Mouse (Mus musculus) stomach, embryonic 16.5 days (tissue): ENCODE measurements at regions not wholly inside any gene's neighbourhood (a gene's known extent, or its start where the extent isn't known, plus 50 kb on each side); places are given as distances from the start of the nearest gene placed in this dataset.
A peak's percentile ranks its signal among the peaks of the same experiment; 100 is the strongest.

Experiments
- ATAC-seq: fragments of 200-750 bp; cut with Nextera tagmentation; 2 replicates; pipeline ENCODE4 v1.8.0; 2017; ENCODE audit warnings: moderate number of reproducible peaks, moderate TSS enrichment; ENCODE audit not compliant: insufficient read depth, low FRiP score
- H3K27ac ChIP-seq: fragments of 300-500 bp; sonication (generic); 2 replicates; pipeline ENCODE4 v1.5.1; 2014; ENCODE audit warnings: low read length
- H3K27me3 ChIP-seq: fragments of 300-500 bp; sonication (generic); 2 replicates; pipeline ENCODE4 v1.6.1; 2014; ENCODE audit warnings: low read length, control low read depth, mixed read lengths; ENCODE audit not compliant: control insufficient read depth, insufficient read depth
- H3K36me3 ChIP-seq: fragments of 300-500 bp; sonication (generic); 2 replicates; pipeline ENCODE4 v1.6.1; 2014; ENCODE audit warnings: low read length; ENCODE audit not compliant: control insufficient read depth, insufficient read depth
- H3K4me1 ChIP-seq: fragments of 300-500 bp; sonication (generic); 2 replicates; pipeline ENCODE4 v1.6.1; 2014; ENCODE audit warnings: low read length, control low read depth, mixed read lengths; ENCODE audit not compliant: control insufficient read depth, insufficient read depth
- H3K4me2 ChIP-seq: fragments of 300-500 bp; sonication (generic); 2 replicates; pipeline ENCODE4 v1.6.1; 2014; ENCODE audit warnings: low read depth, low read length, mixed read lengths
- H3K4me3 ChIP-seq: fragments of 300-500 bp; sonication (generic); replicated peaks from 2 replicates; pipeline ENCODE4 v1.5.1; 2014; ENCODE audit warnings: mild to moderate bottlenecking, low read length
- H3K9ac ChIP-seq: fragments of 300-500 bp; sonication (generic); 2 replicates; pipeline ENCODE4 v1.6.1; 2014; ENCODE audit warnings: low read length
- H3K9me3 ChIP-seq: fragments of 300-500 bp; sonication (generic); replicated peaks from 2 replicates; pipeline ENCODE4 v1.6.1; 2016; ENCODE audit warnings: low read length, control low read depth; ENCODE audit not compliant: control insufficient read depth
- WGBS: fragments of 180-500 bp; shearing (Covaris S2); extraction: QIAGEN DNeasy Blood & Tissue Kit; methylation state at CpG from one replicate; pipeline ENCODE4 v1.1.7; 2014; 5-methylcytosine and 5-hydroxymethylcytosine counted together

DNA sequence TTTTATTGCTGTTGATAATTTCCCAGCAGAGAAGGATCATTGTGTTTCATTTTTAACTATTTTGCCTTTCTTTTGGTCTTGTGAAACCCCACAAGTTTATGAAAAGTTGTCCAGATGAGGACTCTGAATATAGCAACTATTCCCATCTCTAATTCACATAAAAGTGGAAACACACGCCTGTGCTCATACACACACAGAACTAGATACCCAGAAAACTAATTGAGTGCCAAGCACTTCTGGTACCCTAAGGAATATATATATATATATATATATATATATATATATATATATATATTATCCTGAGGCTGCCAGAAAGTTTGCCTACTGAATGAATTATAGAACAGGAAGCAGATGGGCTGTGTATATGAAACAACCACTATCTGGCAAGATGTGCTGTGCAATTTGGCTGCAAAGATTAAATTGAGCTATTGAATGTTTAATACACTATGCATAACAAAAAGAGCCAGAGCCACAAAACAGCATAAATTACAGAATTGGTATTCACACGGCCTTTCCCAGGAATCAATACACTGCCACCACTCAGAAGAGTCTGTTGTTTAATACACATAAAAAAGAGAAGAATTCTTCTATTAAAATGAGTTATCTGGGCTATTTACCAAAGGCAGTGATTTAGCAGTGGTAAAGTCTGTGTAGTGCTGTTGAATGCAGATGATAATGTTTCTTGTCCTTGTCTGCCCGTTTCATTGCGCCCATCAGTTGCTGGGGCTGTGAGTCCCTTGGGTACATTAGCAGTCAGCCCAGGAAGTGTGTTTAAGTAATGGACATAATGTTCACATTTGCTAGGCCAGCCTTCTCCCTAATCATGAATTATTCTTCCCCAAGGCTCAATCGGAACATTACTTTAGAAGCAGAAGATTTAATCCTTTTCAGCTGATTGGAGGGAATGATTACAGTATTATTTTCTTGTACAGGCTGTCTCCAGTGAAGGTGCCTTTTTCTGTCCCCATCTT is 82.3 kb upstream of the Gm11232 start:
- H3K9ac ChIP-seq = no peak overlapping the region
- ATAC-seq = no peak
- H3K4me3 ChIP-seq = no peak overlapping the region
- H3K4me2 ChIP-seq = no peak overlapping the region
- H3K27ac ChIP-seq = no peak overlapping the region; the same call in 1 of the 2 replicates
- H3K27me3 ChIP-seq = no peaks in the 10 kb centered on the region
- 55% methylated on average over 5 of the region's 5 CpGs for WGBS
- H3K9me3 ChIP-seq = no peaks in the 10 kb centered on the region
- H3K36me3 ChIP-seq = no peaks in the 10 kb centered on the region
- 0 out of 2 replicates have a peak, but pooled peaks cover 3% of the 10 kb centered on the region for H3K4me1 ChIP-seq

DNA sequence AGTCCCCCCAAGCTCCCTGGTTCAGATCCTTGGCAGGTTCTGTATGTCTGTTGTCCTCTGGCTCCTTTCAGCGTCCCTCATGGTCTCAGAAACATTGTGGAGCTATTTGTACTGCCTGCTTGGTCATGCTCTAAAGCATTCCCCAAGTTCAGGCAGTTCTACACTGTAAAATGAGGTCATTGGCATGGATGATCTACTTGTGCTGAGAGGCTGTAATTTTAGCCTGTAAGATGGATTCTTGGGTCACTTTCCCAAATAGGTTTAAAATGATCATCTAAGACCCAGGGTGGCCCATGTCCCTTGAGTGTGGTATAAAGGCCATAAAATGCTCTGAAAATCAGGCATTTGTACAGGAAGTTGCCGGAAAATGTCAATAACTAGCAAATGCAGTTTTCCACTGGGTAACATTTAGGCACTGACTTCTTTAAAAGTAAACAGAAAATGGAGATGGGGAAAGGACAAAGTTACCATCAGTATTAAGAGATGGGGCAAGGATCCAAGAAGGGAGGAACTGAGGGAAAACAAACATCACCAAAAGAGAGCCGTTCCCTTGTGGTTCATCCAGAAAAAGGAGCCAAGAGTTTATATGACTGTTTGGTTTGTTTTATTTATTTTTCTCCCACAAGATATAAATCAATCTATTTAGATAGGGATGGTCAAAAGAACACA is 81.5 kb upstream of the Gm11232 start:
- ATAC-seq = peak; percentile 56; the same call in 1 of the 2 replicates
- H3K9ac ChIP-seq = no peak overlapping the region
- no peak overlapping the region for H3K4me3 ChIP-seq
- H3K9me3 ChIP-seq = no peaks in the 10 kb centered on the region
- 0 out of 2 replicates have a peak, but pooled peaks cover 3% of the 10 kb centered on the region for H3K4me1 ChIP-seq
- H3K27me3 ChIP-seq = no peaks in the 10 kb centered on the region
- H3K4me2 ChIP-seq = no peak overlapping the region
- H3K27ac ChIP-seq = no peak overlapping the region; the same call in 1 of the 2 replicates
- 46% methylated on average over 3 of the region's 3 CpGs for WGBS
- H3K36me3 ChIP-seq = no peaks in the 10 kb centered on the region

DNA sequence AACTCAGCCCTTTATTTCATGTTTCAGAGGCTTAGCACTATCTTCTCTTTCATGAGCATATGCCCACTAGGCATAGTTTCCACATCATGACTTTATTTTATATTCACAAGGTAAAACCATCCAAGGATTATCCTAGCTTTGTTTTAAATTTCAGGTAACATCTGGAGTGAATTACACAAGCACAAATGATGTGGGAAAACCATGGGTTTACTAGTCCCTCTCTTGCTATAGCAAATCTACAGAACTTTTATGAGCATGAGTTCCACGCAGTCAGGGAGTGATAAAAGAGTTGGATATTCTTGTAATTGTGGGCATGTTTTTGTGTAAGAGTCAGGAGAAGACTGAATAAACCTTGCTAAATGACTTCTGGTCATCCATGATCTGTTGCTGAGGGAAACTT is 78.0 kb upstream of the Gm11232 start:
- Histone ChIP-seq H3K4me2 (no peak overlapping the region), H3K9ac (no peak overlapping the region), H3K4me1 (0 out of 2 replicates have a peak, but pooled peaks cover 2% of the 10 kb centered on the region), H3K4me3 (no peak overlapping the region), H3K27ac (no peak overlapping the region), H3K9me3 (no peaks in the 10 kb centered on the region), H3K36me3 (no peaks in the 10 kb centered on the region), H3K27me3 (no peaks in the 10 kb centered on the region)
- ATAC-seq = no peak
- WGBS = 83% methylated on average over 1 of the region's 1 CpGs

DNA sequence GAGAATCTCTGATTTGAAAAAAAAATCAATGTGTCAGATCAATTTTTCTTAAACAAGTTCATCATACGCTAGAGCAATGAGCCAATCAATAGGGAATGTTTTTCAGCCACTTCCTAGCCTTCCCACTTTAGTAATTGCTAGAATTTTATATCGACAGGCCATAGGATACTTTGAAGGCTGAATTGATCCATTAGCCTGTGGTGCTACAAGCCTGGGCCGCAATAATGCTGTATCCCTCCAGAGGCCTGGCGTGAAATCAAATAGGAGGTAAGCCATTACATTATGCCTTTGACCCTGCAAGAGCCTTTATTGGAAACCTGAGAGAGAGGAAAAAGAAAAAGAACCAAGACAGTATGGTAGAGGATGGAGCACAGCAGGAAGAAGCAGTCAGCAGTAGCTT is 53.7 kb upstream of the Gm11232 start:
- 86% methylated on average over 4 of the region's 4 CpGs for WGBS
- Histone ChIP-seq H3K27me3 (no peaks in the 10 kb centered on the region), H3K4me2 (no peak overlapping the region), H3K4me3 (no peak overlapping the region), H3K9ac (no peak overlapping the region), H3K27ac (no peak overlapping the region), H3K9me3 (no peaks in the 10 kb centered on the region), H3K36me3 (no peaks in the 10 kb centered on the region), H3K4me1 (no peaks in the 10 kb centered on the region)
- ATAC-seq = no peak

DNA sequence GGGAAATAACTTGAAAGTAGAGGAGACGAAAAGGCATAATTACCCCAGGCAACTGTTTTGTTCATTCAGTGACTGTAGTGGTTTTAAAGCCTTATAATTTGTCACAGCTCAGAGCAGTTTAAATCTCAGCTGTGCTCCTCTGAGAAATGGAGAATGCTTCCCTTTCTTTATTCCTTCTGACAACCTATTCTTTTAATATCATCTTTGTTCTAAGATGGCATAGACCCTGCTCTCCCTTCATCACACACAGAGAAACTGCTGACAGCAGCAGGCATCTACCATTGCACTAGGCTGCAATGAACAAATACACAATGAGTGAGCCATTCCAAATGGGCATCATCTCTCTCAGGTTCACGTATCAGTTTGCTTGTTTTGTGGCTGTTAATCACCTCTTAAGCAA is 50.5 kb upstream of the Gm11232 start:
- Histone ChIP-seq H3K27ac (no peak overlapping the region), H3K4me3 (no peak overlapping the region), H3K4me1 (no peaks in the 10 kb centered on the region), H3K36me3 (no peaks in the 10 kb centered on the region), H3K27me3 (no peaks in the 10 kb centered on the region), H3K9ac (no peak overlapping the region), H3K4me2 (no peak overlapping the region), H3K9me3 (no peaks in the 10 kb centered on the region)
- no peak for ATAC-seq
- WGBS = 50% methylated on average over 2 of the region's 2 CpGs
